Mouse (Mus musculus) left cerebral cortex, adult 11 months (tissue): ENCODE results near the gene Cox8a.

Experiments
- DNase-seq: peaks from one replicate; pipeline ENCODE4 v3.0.0; 2022; ENCODE audit warnings: low spot score

Gene Cox8a

GRCm38 (mm10) chr19:7217162-7217925 is at the start of gene Cox8a:
Cox8a (minus strand) TSS chr19:7217616.
- peak; percentile 95 for DNase-seq

GRCm38 (mm10) chr19:7266421-7266831 is 49.0 kb upstream of the Cox8a start:
- no peak for DNase-seq

- no peak for DNase-seq
Observed at GRCm38 (mm10) chr19:7265478-7266191, 48.2 kb upstream of the Cox8a start.

GRCm38 (mm10) chr19:7264766-7265331 is 47.4 kb upstream of the Cox8a start:
- DNase-seq, result no peak

GRCm38 (mm10) chr19:7264088-7264765 is 46.8 kb upstream of the Cox8a start:
- DNase-seq, result no peak

- DNase-seq, result no peak
Observed at GRCm38 (mm10) chr19:7262592-7262991, 45.2 kb upstream of the Cox8a start.

GRCm38 (mm10) chr19:7261964-7262363 is 44.5 kb upstream of the Cox8a start:
- no peak for DNase-seq

GRCm38 (mm10) chr19:7261476-7261875 is 44.1 kb upstream of the Cox8a start:
- no peak for DNase-seq

- no peak for DNase-seq
Observed at GRCm38 (mm10) chr19:7257881-7258280, 40.5 kb upstream of the Cox8a start.

- no peak for DNase-seq
Observed at GRCm38 (mm10) chr19:7246021-7246420, 28.6 kb upstream of the Cox8a start.

GRCm38 (mm10) chr19:7240782-7241690 is 23.6 kb upstream of the Cox8a start, which contains the start of gene Naa40:
Naa40 (minus strand) TSS chr19:7241183.
- DNase-seq, result peak; percentile 87

GRCm38 (mm10) chr19:7240291-7240690 is 22.9 kb upstream of the Cox8a start:
- DNase-seq, result no peak

GRCm38 (mm10) chr19:7239574-7239973 is 22.2 kb upstream of the Cox8a start:
- no peak for DNase-seq

GRCm38 (mm10) chr19:7236742-7237141 is 19.3 kb upstream of the Cox8a start:
- no peak for DNase-seq

GRCm38 (mm10) chr19:7236011-7236410 is 18.6 kb upstream of the Cox8a start:
- no peak for DNase-seq

- DNase-seq, result no peak
Observed at GRCm38 (mm10) chr19:7235461-7235860, 18.0 kb upstream of the Cox8a start.

GRCm38 (mm10) chr19:7234537-7235221 is 17.3 kb upstream of the Cox8a start:
- peak; percentile 68 for DNase-seq

- DNase-seq, result no peak
Observed at GRCm38 (mm10) chr19:7226511-7226914, 9.1 kb upstream of the Cox8a start.

- no peak for DNase-seq
Observed at GRCm38 (mm10) chr19:7225096-7225690, 7.8 kb upstream of the Cox8a start.

- no peak for DNase-seq
Observed at GRCm38 (mm10) chr19:7224253-7224652, 6.8 kb upstream of the Cox8a start.
